Mouse (Mus musculus): ENCODE measurements at regions not wholly inside any gene's neighbourhood (a gene's known extent, or its start where the extent isn't known, plus 50 kb on each side); places are given as distances from the start of the nearest gene placed in this dataset.

DNA sequence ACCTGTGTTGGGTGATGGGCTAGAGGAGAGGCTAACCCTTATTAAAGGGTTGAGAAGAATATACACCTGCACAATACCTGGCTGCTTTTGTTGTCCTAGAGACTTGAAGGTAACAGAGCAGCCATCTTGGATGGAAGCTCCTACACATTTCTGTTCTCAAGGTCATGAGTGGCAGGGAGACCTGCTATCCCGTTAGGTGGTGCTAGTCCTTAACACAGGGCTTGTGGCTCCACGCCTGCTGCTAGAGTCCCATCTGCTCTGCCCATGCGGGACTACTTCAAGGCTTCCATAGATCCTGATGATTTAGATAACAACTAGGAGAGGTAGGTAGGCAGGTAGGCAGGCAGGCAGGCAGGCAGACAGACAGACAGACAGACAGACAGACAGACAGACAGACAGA is 218.8 kb upstream of the Unc93a2 start:
- H3K4me3 ChIP-seq (replicated peaks) = no peak overlapping the region
- H3K4me1 ChIP-seq = no peaks in the 10 kb centered on the region
- TF ChIP-seq FLI1 (IDR thresholded peaks at IDR 0.05; ENCODE audit: low read length) (no peak), GATA1 (IDR thresholded peaks at IDR 0.05; ENCODE audit: borderline replicate concordance, low read length) (no peak)
- no peaks in the 10 kb centered on the region for H3K36me3 ChIP-seq (replicated peaks; ENCODE audit: low read length)
- H3K27me3 ChIP-seq (replicated peaks) = no peaks in the 10 kb centered on the region
- H3K9me3 ChIP-seq = peaks cover 24% of the 10 kb centered on the region

DNA sequence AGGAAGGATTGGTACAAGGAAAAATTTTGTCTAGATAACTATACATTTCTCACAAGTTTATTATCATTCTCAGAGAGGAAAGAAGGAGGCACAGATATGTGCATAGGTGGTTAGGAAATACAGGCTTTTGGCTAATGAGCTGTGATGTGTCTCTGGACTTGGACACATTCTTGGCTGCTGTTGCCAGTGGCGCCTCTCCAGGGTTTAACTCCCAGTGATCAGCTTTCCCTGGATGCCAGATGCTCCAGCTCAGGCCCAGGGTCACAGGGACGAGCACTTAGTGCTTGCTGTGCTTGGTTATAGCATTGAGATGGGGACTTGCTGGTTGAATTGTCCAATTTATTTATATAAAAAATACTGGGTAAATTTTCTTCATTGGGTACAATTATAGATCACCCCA is 215.3 kb upstream of the Unc93a2 start:
- H3K27me3 ChIP-seq (replicated peaks) = no peaks in the 10 kb centered on the region
- TF ChIP-seq GATA1 (IDR thresholded peaks at IDR 0.05; ENCODE audit: borderline replicate concordance, low read length) = no peak
- no peak for TF ChIP-seq FLI1 (IDR thresholded peaks at IDR 0.05; ENCODE audit: low read length)
- H3K9me3 ChIP-seq = peaks cover 23% of the 10 kb centered on the region
- H3K4me3 ChIP-seq (replicated peaks) = no peak overlapping the region
- H3K4me1 ChIP-seq = no peaks in the 10 kb centered on the region
- H3K36me3 ChIP-seq (replicated peaks; ENCODE audit: low read length) = no peaks in the 10 kb centered on the region

DNA sequence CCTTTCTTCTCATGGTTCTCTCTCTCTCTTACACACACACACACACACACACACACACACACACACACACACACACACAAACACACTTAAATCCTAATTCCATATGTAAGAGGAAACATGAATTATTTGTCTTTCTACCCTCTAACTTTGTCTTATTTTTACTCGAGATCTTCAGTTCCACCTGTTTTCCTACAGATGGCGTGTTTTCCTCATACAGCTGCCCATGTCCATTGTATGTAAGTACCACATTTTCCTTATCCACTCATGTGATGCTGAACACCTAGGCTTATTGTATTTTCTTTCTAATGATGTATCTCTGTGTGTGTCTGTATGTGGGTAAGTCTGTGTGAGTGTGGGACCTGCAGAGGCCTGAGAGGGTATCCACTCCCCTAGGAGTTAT is 212.2 kb upstream of the Unc93a2 start:
- Histone ChIP-seq H3K27me3 (replicated peaks) (no peaks in the 10 kb centered on the region), H3K4me1 (no peaks in the 10 kb centered on the region), H3K36me3 (replicated peaks; ENCODE audit: low read length) (no peaks in the 10 kb centered on the region), H3K9me3 (peaks cover 20% of the 10 kb centered on the region), H3K4me3 (replicated peaks) (no peak overlapping the region)
- no peak for TF ChIP-seq GATA1 (IDR thresholded peaks at IDR 0.05; ENCODE audit: borderline replicate concordance, low read length)
- no peak for TF ChIP-seq FLI1 (IDR thresholded peaks at IDR 0.05; ENCODE audit: low read length)

DNA sequence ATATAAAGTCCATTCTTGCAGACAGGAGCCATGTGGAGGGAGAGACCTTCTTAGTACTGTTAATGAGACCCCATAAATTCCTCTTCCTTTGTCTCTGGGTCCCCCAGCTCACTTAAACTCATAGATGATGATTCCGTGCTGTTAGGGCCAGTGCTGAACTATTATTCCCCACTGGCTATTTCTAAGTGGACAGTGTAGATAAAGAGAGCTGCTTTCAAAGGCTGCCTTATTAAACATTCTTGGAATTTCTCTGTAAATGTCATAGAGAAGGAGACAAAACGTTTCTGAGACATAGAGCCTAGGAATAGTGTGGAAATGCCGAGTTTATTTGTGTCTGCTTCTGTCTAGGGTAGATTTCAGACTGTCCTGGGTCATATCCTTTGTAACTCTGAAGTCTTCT is 209.5 kb upstream of the Unc93a2 start:
- Histone ChIP-seq H3K27me3 (replicated peaks) (no peaks in the 10 kb centered on the region), H3K4me1 (no peaks in the 10 kb centered on the region), H3K9me3 (peaks cover 9% of the 10 kb centered on the region; the same call in 1 of the 2 replicates), H3K4me3 (replicated peaks) (no peak overlapping the region), H3K36me3 (replicated peaks; ENCODE audit: low read length) (no peaks in the 10 kb centered on the region)
- TF ChIP-seq FLI1 (IDR thresholded peaks at IDR 0.05; ENCODE audit: low read length) = no peak
- TF ChIP-seq GATA1 (IDR thresholded peaks at IDR 0.05; ENCODE audit: borderline replicate concordance, low read length) = no peak

DNA sequence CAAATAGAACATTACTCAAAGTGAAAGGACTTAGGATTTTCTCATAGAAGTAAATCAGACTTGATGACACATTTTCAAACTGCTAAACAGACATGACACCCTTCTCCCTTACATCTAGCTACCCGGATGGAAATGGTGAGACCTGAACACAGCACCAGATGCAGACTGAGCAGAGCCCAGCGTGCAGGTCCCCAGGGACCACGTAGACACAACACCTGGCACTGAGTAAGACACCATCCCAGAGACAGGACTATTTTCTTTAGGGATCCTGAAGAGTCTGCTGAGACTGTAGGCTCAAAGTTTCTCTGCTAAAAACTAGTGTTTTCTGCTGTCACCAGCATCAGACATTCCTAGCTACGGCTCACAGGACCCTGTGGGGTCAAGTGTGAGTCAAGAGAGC is 207.2 kb upstream of the Unc93a2 start:
- Histone ChIP-seq H3K4me1 (no peaks in the 10 kb centered on the region), H3K9me3 (peaks cover 9% of the 10 kb centered on the region; the same call in 1 of the 2 replicates), H3K4me3 (replicated peaks) (no peak overlapping the region), H3K36me3 (replicated peaks; ENCODE audit: low read length) (no peaks in the 10 kb centered on the region), H3K27me3 (replicated peaks) (no peaks in the 10 kb centered on the region)
- TF ChIP-seq FLI1 (IDR thresholded peaks at IDR 0.05; ENCODE audit: low read length) (no peak), GATA1 (IDR thresholded peaks at IDR 0.05; ENCODE audit: borderline replicate concordance, low read length) (no peak)

DNA sequence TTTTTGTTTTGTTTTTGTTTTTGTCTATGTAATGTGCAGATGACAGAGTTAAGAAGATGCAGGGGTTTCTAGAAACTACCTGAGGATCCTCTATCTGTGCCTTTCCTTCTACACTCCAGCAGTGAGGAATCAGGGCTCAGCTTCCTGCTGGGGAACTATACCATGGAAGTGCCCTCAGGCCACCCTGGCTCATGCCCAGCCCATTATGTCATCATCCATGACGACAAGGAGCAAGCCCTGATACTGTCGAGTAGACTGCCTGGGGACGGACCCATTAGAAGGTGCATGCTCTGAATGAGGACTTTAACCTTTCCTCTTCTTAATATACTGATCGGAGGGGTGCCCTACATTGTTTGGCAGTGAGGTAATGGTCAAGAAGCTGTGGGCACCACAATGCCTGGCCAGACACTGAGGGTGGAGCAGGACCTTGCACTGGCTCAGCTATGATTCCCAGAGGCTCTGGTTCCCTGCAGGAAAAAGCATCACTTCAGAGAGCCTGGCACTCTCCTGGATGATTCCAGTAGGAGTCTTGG is 197.7 kb upstream of the Unc93a2 start:
- Histone ChIP-seq H3K4me3 (replicated peaks) (no peak overlapping the region), H3K4me1 (no peaks in the 10 kb centered on the region), H3K36me3 (replicated peaks; ENCODE audit: low read length) (no peaks in the 10 kb centered on the region), H3K27me3 (replicated peaks) (no peaks in the 10 kb centered on the region), H3K9me3 (peaks cover 23% of the 10 kb centered on the region)
- TF ChIP-seq FLI1 (IDR thresholded peaks at IDR 0.05; ENCODE audit: low read length) (no peak), GATA1 (IDR thresholded peaks at IDR 0.05; ENCODE audit: borderline replicate concordance, low read length) (no peak)

DNA sequence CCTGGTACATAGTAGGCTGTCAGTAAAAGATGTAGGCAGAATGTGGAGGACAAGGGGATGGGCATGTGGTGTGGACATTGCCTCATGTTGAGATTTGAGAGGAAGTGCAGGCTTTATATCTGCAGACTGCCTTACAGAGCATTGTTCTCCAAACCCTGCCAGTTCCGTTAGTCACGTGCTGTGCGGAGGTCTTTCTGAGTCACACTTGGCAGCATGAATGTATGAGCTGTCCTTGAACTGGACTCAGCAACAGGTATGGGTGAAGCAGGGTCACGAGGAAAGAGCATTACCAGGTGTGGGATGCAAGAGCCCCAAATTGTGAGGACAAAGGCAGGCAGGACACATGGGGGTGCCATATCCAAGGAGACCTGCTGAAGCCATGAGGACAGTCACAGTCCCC is 193.8 kb upstream of the Unc93a2 start:
- Histone ChIP-seq H3K4me1 (no peaks in the 10 kb centered on the region), H3K9me3 (peaks cover 16% of the 10 kb centered on the region), H3K36me3 (replicated peaks; ENCODE audit: low read length) (no peaks in the 10 kb centered on the region), H3K27me3 (replicated peaks) (no peaks in the 10 kb centered on the region), H3K4me3 (replicated peaks) (peak overlapping the region; percentile 23)
- no peak for TF ChIP-seq GATA1 (IDR thresholded peaks at IDR 0.05; ENCODE audit: borderline replicate concordance, low read length)
- TF ChIP-seq FLI1 (IDR thresholded peaks at IDR 0.05; ENCODE audit: low read length) = no peak

DNA sequence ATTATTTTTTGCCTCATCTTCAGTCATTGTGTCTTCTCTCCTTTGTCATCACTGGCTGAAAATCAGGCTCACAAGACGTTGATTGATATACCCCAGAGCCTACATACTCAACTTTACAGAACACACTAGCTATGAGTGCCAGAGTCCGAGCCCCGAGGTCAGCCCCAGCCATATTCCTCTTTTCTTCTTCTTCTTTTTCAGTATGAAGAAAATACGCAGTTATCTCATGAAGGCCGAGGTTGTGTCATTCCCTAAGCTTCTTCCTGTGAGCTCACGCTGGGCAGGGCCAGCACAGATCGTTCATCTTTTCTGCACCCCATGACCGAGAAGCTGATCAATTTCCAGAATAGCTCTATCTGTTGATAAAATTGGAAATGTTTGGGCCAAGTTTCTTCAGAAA is 192.7 kb upstream of the Unc93a2 start:
- Histone ChIP-seq H3K27me3 (replicated peaks) (no peaks in the 10 kb centered on the region), H3K4me1 (no peaks in the 10 kb centered on the region), H3K9me3 (peaks cover 13% of the 10 kb centered on the region), H3K4me3 (replicated peaks) (no peak overlapping the region), H3K36me3 (replicated peaks; ENCODE audit: low read length) (no peaks in the 10 kb centered on the region)
- TF ChIP-seq FLI1 (IDR thresholded peaks at IDR 0.05; ENCODE audit: low read length) (no peak), GATA1 (IDR thresholded peaks at IDR 0.05; ENCODE audit: borderline replicate concordance, low read length) (no peak)

DNA sequence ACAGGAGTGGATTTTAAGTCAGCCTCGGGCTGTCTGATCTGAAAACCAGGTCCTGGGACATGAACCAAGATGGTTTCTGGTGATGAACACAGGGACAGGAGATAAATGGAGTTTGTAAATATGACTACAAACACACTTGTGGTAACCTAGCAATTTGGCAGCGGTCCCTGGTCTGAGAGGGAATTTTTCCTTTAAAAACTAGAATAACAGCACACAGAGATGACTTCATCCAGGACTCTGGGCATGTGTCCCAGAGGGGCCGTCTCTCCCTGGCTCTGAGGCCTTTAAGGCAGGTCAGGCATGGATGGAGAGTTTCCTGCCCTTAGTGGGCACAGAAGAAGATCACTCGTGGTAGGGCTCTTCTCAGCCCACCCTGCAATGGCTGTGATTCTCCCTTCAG is 192.0 kb upstream of the Unc93a2 start:
- H3K4me3 ChIP-seq (replicated peaks) = no peak overlapping the region
- H3K27me3 ChIP-seq (replicated peaks) = no peaks in the 10 kb centered on the region
- peaks cover 11% of the 10 kb centered on the region for H3K9me3 ChIP-seq
- no peaks in the 10 kb centered on the region for H3K4me1 ChIP-seq
- no peaks in the 10 kb centered on the region for H3K36me3 ChIP-seq (replicated peaks; ENCODE audit: low read length)
- TF ChIP-seq GATA1 (IDR thresholded peaks at IDR 0.05; ENCODE audit: borderline replicate concordance, low read length) = no peak
- TF ChIP-seq FLI1 (IDR thresholded peaks at IDR 0.05; ENCODE audit: low read length) = no peak

DNA sequence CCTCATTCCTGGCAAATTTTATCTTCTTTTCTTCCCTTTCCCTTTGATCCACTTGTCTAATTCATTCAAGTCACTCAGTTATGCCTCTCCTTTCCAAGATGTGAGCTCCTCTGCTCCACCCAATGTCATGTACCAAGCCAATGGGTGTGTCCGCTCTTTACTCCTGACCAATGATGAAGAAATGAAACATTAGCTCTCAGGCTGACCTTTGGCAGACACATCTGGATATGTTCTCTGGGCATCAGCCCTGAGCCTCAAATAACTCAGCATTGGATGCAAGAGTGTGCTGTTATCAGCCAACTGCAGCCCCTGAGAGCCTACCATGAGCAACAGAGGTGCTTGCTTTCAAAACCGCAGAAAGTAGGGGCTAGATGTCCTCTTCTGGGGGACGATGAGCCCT is 186.2 kb upstream of the Unc93a2 start:
- Histone ChIP-seq H3K27me3 (replicated peaks) (no peaks in the 10 kb centered on the region), H3K36me3 (replicated peaks; ENCODE audit: low read length) (no peaks in the 10 kb centered on the region), H3K9me3 (peaks cover 11% of the 10 kb centered on the region; the same call in 1 of the 2 replicates), H3K4me1 (no peaks in the 10 kb centered on the region), H3K4me3 (replicated peaks) (no peak overlapping the region)
- TF ChIP-seq FLI1 (IDR thresholded peaks at IDR 0.05; ENCODE audit: low read length) = no peak
- no peak for TF ChIP-seq GATA1 (IDR thresholded peaks at IDR 0.05; ENCODE audit: borderline replicate concordance, low read length)

DNA sequence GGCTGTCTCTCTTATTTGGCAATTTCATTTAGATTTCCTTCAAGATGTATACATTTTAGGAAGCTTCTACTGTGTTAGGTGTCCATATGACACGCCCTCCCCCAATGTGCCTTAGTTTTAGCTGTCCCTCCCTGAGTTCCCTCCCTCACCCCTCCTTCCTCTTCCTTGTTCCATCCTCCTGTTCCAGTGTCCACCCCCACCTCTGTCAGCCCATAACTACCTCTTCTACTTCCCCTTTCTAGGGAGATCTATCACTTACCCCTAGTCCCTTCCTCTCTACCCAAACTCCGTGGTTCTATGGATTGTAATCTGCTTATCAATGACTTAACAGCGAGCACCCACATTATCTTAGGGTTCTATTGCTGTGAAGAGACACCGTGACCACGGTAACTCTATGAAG is 183.2 kb upstream of the Unc93a2 start:
- Histone ChIP-seq H3K27me3 (replicated peaks) (no peaks in the 10 kb centered on the region), H3K36me3 (replicated peaks; ENCODE audit: low read length) (no peaks in the 10 kb centered on the region), H3K4me3 (replicated peaks) (no peak overlapping the region), H3K4me1 (no peaks in the 10 kb centered on the region), H3K9me3 (peaks cover 11% of the 10 kb centered on the region; the same call in 1 of the 2 replicates)
- no peak for TF ChIP-seq FLI1 (IDR thresholded peaks at IDR 0.05; ENCODE audit: low read length)
- no peak for TF ChIP-seq GATA1 (IDR thresholded peaks at IDR 0.05; ENCODE audit: borderline replicate concordance, low read length)
